Mouse (Mus musculus): Measurements from ENCODE around the gene Slc12a6. TPM values are rescaled to one million over a fixed set of nuclear protein-coding genes. Genes with fewer than 3 reads are reported as not detected.

Gene Slc12a6
- polyA plus RNA-seq, 1 experiment, result 23.4 TPM

DNA sequence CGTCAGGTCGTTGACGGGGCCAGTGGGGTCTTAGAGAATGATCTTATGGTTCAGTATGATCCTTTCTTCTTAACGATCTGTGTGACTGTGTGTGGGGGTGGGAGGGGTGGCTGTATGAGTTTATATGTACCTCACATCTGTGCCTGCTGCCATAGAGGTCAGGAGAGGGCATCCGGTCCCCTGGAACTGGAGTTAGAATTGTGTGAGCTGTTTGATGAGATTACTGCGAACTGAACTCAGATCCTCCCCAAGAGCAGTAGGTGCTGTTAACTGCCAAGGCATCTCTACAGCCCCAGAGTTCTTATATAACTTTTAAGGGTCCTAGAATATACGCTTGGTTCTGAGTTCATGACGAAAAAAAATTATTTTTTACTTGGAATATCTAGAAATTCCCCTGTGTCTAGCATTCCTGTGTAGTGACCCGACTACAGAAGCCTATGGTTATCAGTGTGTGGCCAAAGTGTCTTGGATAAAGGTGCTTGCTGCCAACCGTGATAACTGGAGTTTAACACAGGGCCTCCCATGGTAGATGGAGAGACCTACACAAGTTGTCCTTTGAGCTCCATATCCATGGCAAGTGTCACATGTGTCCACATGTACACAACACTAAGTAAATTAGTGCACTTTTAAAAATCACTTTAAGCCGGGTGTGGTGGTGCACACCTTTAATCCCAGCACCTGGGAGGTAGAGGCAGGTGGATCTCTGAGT, 62.6 kb downstream of the Slc12a6 start:
- no peak for DNase-seq (ENCODE audit: low read depth)

DNA sequence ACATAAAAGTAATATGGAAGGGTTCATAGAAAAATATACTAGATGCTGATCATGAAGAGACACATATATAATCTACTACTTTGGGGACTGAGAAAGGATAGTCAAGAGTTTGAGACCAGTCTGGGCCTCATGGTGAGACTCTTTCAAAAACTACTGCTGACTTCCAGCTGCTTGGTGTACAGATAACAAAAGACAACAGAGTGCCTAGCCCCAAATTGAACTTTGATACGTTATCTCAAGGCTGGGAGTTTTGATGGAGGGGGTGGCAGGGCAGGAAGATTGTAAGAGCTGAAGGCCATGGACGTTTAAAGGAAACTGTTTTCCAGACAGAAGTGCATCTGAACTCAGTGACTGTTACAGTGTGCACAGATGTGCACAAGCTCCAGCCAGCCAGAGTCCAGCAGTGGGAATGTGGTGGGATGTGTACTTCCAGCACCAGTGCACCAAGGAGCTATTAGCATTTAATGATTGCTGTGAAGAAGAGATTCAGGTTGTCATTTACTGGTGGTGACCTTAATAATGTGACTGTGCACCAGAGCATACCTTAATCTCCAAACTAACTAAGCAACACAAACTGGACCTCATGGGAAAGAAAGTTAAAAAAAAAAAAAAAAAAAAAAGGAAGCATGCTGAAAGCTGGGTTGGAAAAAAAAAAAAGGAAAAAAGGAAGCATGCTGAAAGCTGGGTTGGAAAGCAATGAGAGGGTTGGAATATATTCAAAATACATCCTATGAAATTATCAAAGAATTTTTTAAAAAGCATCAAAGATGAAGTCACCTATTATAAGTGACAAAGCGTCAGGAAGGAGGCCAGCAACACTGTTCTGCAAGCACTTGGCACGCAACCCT, 66.7 kb downstream of the Slc12a6 start:
- DNase-seq (ENCODE audit: low read depth), result no peak

DNA sequence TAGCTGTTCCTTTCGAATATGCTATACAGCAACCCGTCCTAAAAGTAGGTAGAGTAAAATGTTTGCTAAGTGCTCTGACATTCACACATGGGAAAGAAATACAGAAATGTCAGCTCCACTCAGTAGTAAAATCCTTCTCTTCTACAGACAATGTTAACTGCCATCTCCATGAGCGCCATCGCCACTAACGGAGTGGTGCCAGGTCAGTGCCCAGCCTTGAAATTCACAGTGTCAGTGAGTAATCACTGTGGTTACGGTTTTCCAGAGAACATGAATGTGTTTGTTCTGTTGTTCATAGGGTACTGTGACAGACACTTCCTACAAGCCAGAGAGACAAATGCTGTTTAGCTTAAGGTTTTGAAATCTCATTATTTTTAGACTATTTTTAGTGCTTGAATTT, 71.6 kb downstream of the Slc12a6 start:
- DNase-seq (ENCODE audit: low read depth), result no peak

DNA sequence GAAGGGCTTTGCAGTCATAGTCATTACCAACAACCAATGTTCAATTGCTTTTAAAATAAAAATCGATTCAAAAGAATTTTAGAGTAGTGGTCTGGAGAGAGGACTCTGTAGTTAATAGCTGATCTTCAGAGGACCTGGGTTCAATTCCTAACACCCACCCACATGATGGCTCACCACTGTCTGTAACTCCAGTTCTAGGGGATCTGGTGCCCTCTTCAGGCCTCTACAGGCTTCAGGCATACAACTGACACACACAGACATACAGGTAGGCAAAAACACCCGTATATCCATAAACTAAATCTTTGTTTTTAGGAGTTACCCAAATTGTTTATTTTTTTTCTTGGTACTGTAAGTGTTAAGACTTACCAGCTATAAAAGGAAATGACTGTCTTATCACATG, 74.1 kb downstream of the Slc12a6 start:
- DNase-seq (ENCODE audit: low read depth), result no peak

DNA sequence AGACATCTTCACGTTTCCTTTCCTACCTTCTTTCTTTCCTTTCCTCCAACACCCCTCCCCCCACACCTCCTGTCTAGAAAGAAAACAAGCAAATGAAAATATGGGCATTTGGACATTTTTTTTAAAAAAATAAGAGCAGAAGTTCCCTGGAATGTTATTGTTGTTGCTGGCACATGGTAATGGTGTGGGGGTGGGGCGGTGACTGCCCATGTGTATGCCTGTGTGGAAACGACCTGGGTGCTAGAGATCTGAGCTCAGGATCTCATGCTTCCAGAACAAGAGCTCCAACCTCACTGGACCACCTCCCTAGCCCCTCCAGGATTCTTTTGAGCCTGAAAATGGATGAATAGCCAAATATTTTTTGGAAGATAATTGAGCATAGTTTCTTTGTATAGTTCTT, 75.5 kb downstream of the Slc12a6 start:
- DNase-seq (ENCODE audit: low read depth), result no peak

DNA sequence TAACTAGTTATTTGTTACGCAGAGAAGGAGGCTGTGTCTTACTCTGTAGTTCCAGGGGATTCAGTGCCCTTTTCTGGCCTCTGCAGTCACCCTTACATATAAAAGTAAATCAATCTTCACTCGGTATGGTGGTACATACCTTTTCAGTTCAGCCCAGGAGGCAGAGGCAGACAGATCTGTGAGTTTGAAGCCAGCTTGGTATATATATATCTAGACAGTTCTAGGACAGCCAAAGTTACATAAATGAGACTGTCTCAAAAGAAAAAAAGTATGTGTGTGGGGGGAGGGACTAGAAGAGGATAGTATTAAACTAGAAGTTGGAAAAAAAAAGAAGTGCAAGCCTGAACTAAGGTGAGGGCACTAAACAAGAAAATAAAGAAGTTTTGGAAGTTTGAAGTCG, 82.6 kb downstream of the Slc12a6 start:
- DNase-seq (ENCODE audit: low read depth), result no peak

DNA sequence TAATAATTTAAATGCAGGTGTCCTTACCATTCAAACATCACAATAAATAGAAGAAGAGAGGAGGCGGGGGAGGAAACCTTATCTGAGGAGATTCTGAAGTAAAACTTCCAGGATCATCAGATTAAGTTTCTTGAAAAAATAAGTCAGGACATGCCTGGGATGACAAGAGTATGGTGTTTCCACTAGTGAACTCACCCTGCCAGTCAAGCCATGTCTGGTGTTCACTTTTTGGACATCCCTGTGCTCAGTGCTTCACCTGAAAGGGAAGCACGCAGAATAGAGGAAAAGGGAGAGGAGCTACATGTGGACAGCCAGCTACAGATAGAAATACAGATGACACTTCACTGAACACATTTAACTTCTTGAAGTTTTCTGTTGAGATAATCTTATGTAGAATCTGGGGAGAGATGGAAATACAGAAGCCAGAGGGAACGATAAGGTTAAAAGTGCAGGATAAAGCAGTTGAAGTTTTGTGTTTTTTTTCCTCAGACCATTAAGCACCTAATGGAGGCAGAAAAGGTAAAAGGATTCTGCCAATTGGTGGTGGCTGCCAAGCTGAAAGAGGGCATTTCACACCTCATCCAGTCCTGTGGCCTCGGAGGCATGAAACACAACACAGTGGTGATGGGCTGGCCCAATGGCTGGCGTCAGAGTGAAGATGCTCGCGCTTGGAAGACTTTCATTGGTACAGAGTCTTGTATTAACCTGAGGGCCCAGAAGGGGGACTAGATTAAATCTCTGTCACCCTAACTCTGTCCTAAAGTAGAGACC, 88.2 kb downstream of the Slc12a6 start:
- DNase-seq (ENCODE audit: low read depth), result no peak

DNA sequence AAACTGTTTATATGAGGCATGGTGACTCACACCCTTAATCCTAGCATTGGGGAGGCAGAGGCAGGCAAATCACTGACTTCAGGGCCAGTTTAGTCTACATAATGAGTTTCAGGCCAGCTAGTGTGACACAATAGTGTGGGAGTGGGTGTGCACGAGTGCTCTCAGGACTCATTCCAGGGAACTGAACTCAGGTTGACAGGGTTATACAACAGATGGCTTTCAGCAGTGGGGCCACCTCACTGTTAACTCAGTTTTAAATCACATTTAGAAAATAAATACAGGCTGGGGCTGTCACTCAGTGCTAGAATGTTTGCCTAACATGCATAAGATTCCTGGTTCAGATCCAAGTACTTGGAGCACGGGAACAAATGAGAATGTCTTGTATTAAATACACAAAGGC, 94.0 kb downstream of the Slc12a6 start:
- no peak for DNase-seq (ENCODE audit: low read depth)

DNA sequence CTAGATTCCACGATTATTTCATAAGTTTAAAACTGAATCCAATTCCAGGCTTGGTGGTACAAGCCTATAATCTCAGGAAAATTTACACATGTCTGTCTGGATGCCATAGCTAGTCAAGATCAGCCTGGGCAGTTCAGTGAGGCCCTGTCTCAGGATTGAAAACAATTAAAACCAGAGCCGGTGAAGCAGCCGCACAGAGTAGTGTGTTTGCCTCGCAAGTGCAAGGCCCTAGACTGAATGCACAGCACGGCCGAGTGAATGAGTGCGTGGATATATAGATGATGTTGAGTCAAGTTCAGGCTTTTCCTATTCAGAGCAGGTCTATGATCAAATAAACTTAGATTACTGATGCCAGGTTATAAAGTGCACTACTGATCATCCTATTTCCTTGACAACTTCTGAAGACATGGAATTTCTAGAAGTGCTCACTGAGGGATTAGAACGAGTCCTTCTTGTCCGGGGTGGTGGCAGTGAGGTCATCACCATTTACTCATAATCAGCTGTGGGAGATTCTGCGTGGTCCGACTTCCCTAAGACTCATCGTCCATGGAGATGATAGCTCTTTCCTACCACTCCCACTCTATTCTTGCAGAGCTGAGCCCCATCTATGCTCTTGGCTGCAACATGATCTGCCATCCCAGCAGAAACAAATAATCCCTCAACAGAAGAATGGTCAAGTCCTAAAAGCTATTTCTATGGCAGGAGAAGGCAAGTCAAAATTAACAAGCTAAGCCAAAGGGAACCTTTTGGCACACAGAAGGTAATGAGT, 94.6 kb downstream of the Slc12a6 start:
- no peak for DNase-seq (ENCODE audit: low read depth)

DNA sequence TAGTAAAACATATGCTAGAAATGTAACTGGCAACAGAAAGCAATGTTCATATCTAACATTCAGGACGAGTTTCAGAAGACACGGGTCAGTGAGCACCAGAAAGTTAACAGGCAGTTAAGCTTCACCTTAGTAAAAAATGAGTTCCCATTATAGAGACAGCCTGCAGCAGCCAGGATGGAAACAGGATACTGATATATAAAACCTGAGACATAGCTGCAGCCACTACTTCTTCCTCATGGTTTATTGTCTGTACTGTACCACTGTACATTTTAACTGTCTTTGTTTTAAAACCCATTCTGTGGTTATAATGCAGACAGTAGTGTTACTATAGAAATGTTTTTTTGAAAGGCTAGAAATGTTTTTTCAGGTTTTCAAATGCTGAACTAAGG, 95.2 kb downstream of the Slc12a6 start:
- no peak for DNase-seq (ENCODE audit: low read depth)

DNA sequence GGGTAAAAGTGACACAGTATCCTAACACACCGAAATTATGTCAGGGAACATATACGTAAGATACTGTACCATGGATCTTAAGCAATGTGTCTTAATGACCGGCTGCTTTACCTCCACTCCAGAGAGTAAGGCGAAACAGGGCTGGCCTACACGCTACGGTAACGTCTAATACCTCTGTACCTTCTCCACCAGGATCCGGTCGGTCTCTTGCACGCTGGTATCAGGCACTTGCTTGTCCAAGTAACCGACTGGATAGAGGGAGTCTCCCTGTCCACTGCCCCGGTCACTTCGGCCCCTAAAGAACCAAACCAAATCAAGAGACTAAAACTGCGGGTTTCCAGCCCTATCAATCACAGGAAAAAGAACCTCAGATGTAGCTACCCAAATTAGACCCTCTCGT, 101.6 kb downstream of the Slc12a6 start:
- no peak for DNase-seq (ENCODE audit: low read depth)

DNA sequence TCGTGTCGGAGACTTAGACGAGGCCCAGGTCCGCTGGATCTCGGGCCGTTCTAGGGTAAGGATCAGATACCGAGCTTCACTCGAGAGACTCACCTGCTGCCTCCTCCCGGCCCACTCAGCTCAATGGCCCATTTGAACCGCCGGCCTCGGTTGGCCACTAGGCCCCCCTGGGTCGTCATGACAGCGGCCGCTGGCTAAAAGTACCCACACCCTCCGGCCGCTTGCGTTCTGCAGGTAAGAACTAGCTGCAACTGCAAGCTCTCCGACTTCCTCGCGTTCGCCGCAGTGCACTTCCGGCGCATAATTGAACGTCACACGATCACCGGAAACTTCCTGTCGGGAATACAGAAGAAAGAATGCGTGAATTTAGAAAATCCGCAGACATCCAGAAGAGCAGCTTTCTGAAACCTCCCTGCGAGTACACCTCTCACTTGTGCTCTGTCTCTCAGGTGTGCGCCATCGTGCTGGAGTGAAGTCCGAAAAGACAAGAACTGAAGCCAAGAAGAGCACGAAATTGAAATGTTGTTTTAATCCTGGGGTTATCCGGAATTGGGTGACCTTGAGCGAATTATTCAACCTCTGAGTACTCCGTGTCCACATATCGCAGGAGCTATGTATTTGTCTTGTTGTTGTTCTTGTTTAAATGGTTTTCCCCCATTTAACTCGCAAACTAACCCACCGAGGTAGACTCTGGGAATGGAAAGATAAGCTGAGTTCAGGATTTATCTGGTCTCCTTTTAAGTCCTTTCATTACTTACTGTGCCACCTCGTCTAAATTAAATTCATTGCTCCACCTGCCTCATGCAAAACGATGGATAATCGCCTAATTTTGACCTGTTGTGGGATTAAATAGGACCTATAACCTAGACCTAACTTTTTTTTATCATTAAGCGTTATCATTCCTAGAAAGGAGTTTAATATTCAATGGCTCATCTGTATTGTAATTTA, 102.4 kb downstream of the Slc12a6 start, which contains the start of gene Emc4:
Gene Emc4 (minus strand): TSS at position 302 of the 948 bp plus-strand sequence.
- DNase-seq (ENCODE audit: low read depth), result no peak

DNA sequence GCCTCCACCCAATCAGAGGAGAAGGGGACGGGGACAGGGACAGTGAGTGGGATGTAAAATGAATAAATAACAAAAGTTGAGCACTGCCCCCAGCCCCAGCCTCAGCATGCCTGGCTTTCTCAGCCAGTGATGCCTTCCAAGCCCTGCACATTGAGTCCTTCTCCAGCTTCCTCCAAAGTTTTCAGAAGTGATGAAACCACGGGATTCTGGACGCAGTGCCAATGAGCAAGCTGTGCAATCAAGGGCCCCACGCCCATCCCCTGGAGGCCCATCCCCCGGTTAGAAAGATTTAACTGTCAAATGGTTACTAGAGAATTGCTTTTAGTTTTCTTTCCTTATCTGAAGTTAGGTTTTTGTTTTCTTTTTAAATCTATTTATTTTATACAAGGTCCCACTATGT, 104.3 kb downstream of the Slc12a6 start:
- DNase-seq (ENCODE audit: low read depth), result no peak

DNA sequence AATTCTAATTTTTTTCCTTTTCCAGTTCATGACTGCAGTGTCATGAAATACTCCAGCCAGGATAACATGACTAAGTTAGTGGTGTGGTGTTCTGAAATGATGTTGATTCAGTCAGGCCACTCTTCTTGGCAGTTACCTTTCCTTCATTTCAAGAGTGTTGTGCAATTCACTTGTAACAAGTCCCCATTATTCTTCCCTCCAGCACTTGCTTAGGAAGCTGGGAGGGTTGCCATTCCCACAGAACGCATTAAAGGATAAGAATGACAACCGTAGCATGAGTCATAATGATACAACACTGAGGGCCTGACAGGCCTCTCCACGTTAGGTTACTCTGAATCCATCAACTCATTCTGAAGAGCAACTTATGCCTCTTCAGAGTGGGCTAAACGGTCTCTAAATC, 107.5 kb downstream of the Slc12a6 start:
- peak; percentile 95 for DNase-seq (ENCODE audit: low read depth)

DNA sequence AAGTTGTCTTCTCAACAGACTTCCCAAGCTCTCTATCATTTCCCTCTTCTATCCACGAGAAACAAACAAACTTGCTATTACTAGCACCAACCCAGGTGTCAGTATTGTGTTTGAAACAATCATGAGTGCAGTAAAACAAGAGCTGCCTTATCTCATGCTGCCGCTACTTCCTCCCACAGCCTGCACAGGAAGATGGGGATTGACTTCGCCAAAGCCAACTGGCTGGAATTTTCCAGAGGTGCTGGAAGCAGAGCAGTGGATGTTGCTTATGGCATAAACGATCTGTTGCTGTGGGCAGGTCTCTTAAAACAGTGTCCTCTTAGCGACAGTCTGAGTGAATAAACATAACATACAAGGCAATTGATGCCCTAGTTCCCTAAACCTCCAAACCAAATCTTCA, 109.0 kb downstream of the Slc12a6 start:
- DNase-seq (ENCODE audit: low read depth), result no peak

DNA sequence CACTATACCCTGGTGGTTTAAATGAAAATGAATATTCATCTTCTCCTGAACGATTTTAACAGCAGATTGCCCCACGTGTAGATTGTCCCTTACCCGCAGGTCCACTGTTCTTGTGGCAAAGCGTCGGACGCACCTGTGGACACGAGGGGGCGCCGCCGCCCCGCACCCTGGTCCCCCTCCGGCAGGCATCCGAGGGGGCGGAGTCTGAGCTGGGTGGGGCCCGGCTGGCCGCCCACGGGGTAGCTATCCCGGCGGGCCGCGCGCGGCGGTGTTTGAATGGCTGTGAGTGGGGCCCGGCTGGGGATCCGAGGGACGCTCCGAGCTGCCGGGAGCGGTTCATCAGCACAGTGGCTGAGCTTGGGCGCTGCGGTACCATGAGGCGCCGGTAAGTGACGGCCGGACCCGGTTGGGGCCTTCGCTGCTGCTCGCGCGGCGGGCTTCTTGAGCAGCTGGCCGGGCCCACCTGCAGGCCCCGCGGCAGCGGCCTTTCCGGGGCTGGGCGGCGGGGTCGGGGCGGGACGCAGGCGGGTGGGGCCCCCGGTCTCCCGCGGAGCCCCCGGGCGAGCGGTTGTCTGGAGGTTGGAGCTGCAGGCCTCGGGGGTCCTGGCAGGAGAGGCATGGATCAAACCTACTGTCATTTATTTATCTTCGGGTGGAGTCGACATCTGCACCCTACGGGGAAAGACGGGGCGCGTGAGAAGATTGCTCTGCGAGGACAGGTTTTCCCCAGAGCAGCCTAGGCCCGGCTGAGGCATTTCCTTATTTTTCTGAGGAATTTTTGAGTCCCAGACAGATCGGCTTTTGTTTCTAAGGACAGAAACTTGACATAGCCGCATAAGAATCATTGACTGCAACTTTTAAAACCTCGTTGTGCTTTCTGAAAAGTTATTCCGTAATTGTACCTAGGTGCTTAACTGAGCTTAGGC, 113.6 kb downstream of the Slc12a6 start, which contains the start of gene Katnbl1:
Gene Katnbl1 (plus strand): TSS at position 239 of the 926 bp plus-strand sequence.
- no peak for DNase-seq (ENCODE audit: low read depth)

DNA sequence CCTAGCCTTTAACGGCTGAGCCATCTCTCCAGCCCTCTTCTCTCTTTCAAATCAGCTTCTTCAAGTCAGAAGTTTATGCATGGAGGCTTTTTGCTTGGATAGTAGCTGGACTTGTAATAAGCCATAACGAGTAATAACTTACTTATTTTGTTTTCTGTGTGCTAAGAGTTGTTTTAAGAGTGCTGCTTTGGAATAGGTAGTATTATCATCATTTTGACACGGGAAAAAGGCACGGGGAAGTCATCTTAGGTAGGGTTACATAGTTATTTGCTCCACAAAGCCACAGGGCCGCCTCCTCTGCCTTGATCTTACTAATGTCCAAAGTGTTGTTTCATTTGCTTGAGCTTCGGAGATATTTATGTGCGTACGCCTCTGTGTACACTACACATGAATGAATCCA, 114.5 kb downstream of the Slc12a6 start:
- no peak for DNase-seq (ENCODE audit: low read depth)

DNA sequence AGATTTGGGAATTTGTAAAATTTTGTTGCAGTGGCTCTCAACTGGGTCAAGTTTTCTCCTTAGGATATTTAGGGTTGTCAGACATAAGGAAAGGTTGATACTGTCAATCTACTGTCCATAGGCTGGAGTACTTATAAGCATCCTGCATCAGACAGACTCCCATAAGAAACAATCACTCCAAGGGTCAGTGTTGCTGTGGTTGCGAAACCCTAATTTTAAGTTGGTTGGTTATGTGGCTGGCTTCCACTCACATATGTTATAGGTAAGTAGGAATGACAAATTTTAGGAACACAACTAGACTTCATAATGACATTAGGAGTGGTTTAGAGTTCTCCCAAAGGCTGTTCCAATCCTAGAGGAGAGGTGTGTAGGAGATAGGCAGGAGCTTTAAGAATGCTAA, 115.6 kb downstream of the Slc12a6 start:
- no peak for DNase-seq (ENCODE audit: low read depth)

DNA sequence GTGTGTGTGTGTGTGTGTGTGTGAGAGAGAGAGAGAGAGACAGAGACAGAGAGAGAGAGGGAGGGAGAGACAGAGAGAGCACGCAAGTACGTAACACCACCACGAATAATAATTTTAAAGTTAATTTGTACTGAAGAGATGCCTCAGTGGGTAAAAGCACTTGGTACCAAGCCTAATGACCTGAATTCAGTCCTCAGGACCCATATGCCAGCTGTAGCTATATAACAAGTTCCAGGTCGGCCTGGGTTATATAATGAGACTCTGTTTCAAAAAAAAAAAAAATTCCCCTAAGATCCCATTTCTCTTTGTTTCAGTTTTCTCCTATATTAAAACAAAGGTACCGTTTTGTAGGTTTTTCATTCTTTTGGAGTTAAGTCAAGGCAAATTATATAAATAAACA, 125.2 kb downstream of the Slc12a6 start:
- DNase-seq (ENCODE audit: low read depth), result no peak

All from gonadal fat pad, adult 2 months (tissue).